Mouse (Mus musculus): Measurements from ENCODE around the gene Gm49354. TPM values are rescaled to one million over a fixed set of nuclear protein-coding genes. Genes with fewer than 3 reads are reported as not detected.
A peak's percentile ranks its signal among the peaks of the same experiment; 100 is the strongest.

Gene Gm49354
- total and polyA plus RNA-seq, 3 experiments = not detected

- intact Hi-C loops (cut with DNase I) = loop anchor here (2.0 kb wide), 1 partner anchor 52 kb away; the partner anchor contains the start of gene Tut7
- Histone ChIP-seq H3K27me3 (ENCODE audit: control insufficient read depth, insufficient read depth, low read length) (no peaks in the 10 kb centered on the region), H3K9ac (ENCODE audit: low read depth, low read length) (no peak overlapping the region), H3K36me3 (ENCODE audit: control insufficient read depth, insufficient read depth, low read length) (peaks cover 26% of the 10 kb centered on the region), H3K27ac (peak overlapping the region; percentile 100), H3K4me1 (ENCODE audit: control insufficient read depth, insufficient read depth, low read length) (peaks cover 22% of the 10 kb centered on the region), H3K79me2 (replicated peaks; ENCODE audit: control insufficient read depth, insufficient read depth, low read length) (peaks cover 8% of the 10 kb centered on the region), H3K4me3 (peak overlapping the region; percentile 69; the same call in 1 of the 2 replicates)
- TF ChIP-seq EP300 (IDR thresholded peaks at IDR 0.05; ENCODE audit: insufficient read depth, low read depth, low read length) = peak; percentile 92
- TF ChIP-seq POLR2A (IDR thresholded peaks at IDR 0.05; ENCODE audit: insufficient read depth, low read depth, low read length) = peak; percentile 52
- TF ChIP-seq CTCF (IDR thresholded peaks at IDR 0.05) = no peak
- peak; percentile 77 to 87 for DNase-seq
- WGBS = 0% methylated on average over 9 of the region's 9 CpGs
Observed at GRCm38 (mm10) chr13:59771257-59771656, 10.8 kb downstream of the Gm49354 start.

- Histone ChIP-seq H3K79me2 (replicated peaks; ENCODE audit: control insufficient read depth, insufficient read depth, low read length) (peaks cover 8% of the 10 kb centered on the region), H3K4me3 (peak overlapping the region; percentile 69), H3K9ac (ENCODE audit: low read depth, low read length) (peak overlapping the region; percentile 5; the same call in 1 of the 2 replicates), H3K27ac (peak overlapping the region; percentile 100), H3K27me3 (ENCODE audit: control insufficient read depth, insufficient read depth, low read length) (no peaks in the 10 kb centered on the region), H3K4me1 (ENCODE audit: control insufficient read depth, insufficient read depth, low read length) (peaks cover 24% of the 10 kb centered on the region), H3K36me3 (ENCODE audit: control insufficient read depth, insufficient read depth, low read length) (peaks cover 27% of the 10 kb centered on the region)
- DNase-seq = peak in 1 of 2 experiments; percentile 25
- 4% methylated on average over 9 of the region's 9 CpGs for WGBS
- intact Hi-C loops (cut with DNase I) = loop anchor here (2.0 kb wide), 1 partner anchor 52 kb away; the partner anchor contains the start of gene Tut7
- TF ChIP-seq POLR2A (IDR thresholded peaks at IDR 0.05; ENCODE audit: insufficient read depth, low read depth, low read length) (no peak), EP300 (IDR thresholded peaks at IDR 0.05; ENCODE audit: insufficient read depth, low read depth, low read length) (no peak), CTCF (IDR thresholded peaks at IDR 0.05) (no peak)
Observed at GRCm38 (mm10) chr13:59770847-59771246, 11.2 kb downstream of the Gm49354 start.

DNA sequence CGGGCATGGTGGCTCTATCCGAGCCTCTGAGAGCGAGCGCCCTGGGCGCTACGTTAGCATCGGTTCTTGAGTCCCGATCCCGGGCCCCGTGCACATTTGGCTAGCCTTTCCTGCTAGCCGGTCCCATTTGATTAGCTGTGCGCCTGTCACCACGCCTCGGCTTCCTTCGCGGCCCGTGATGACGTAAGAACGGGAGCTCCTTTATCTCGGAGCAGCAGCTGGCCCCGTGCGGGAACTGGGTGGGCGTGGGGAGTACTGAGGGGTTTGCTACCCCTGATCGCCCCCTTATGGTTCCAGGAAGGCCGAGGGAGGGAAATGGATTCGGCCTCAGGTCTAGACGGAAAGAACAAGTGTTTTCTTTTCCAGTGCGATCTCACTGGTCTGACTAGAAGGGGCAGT lies 11.9 kb downstream of the Gm49354 start:
- peak overlapping the region; percentile 69 for H3K4me3 ChIP-seq
- under 1% methylated on average over 28 of the region's 28 CpGs for WGBS

DNA sequence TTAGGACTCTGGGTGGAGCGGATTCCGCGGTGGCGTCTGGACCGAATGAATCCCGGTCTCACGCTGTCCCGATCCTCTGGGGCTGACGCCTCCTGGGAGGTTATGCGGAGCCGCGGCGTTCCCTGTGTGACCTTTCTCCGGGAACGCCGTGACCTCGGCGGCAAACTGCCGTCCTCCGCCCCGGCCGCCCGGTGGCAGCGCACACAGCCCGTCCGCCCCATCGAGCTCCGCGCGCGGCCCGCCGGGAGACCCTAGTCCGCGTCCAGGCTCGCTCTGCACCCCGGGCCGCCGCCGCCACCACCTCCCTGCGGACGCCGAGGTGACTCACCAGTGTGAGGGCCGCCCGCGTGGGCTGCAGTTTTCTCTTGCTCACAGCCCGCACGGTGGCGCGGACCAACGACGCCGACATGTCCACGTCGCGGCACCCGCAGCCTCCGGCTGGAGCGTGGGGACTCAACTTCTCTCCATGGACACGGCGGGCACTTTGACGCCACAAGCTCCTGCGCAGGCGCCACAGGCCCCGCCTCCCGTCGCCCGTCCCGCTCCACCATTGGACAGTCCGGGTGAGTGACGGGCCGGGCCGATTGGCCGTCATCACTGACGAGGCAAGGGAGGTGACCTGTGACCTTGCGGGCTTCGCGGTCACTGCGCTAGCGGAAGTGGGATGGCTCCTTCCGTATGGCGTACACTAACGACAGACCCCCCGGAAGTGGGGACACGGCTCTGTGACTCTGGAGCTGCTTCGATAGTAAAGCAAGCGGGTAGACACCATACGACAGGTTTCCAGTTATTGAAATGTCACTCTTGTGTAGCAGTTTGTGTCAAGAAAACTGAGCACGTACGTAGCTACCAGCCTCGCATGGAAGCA lies 12.5 kb downstream of the Gm49354 start, which contains the start of gene Isca1:
Gene Isca1, minus strand, starts transcription at position 515 of the 868 bp plus-strand sequence.
- Histone ChIP-seq H3K79me2 (replicated peaks; ENCODE audit: control insufficient read depth, insufficient read depth, low read length) (peaks cover 8% of the 10 kb centered on the region), H3K9ac (ENCODE audit: low read depth, low read length) (peak within 1 kb of the TSS; percentile 89), H3K27ac (peak within 1 kb of the TSS; percentile 100), H3K4me3 (peak within 1 kb of the TSS; percentile 69), H3K4me1 (ENCODE audit: control insufficient read depth, insufficient read depth, low read length) (peaks cover 23% of the 10 kb centered on the region), H3K36me3 (ENCODE audit: control insufficient read depth, insufficient read depth, low read length) (peaks cover 24% of the 10 kb centered on the region), H3K27me3 (ENCODE audit: control insufficient read depth, insufficient read depth, low read length) (no peaks in the 10 kb centered on the region)
- intact Hi-C loops (cut with DNase I) = loop anchor here (2.0 kb wide), 1 partner anchor 53 kb away; the partner anchor contains the start of gene Tut7
- WGBS = under 1% methylated on average over 91 of the region's 91 CpGs
- DNase-seq = peak; percentile 99 to 100
- TF ChIP-seq EP300 (IDR thresholded peaks at IDR 0.05; ENCODE audit: insufficient read depth, low read depth, low read length) (peak; percentile 81; the same call in 1 of the 2 replicates), CTCF (IDR thresholded peaks at IDR 0.05) (peak; percentile 37), POLR2A (IDR thresholded peaks at IDR 0.05; ENCODE audit: insufficient read depth, low read depth, low read length) (peak; percentile 83)

More for the DNA sequence above, 11.9 kb downstream of the Gm49354 start:
- H3K4me1 ChIP-seq (ENCODE audit: control insufficient read depth, insufficient read depth, low read length) = peaks cover 24% of the 10 kb centered on the region
- peak overlapping the region; percentile 70 for H3K9ac ChIP-seq (ENCODE audit: low read depth, low read length)
- H3K27me3 ChIP-seq (ENCODE audit: control insufficient read depth, insufficient read depth, low read length) = no peaks in the 10 kb centered on the region
- peak; percentile 86 to 89 for DNase-seq
- H3K27ac ChIP-seq = peak overlapping the region; percentile 100
- peaks cover 24% of the 10 kb centered on the region for H3K36me3 ChIP-seq (ENCODE audit: control insufficient read depth, insufficient read depth, low read length)
- intact Hi-C loops (cut with DNase I) = loop anchor here (2.0 kb wide), 1 partner anchor 53 kb away; the partner anchor contains the start of gene Tut7
- peaks cover 8% of the 10 kb centered on the region for H3K79me2 ChIP-seq (replicated peaks; ENCODE audit: control insufficient read depth, insufficient read depth, low read length)
- TF ChIP-seq EP300 (IDR thresholded peaks at IDR 0.05; ENCODE audit: insufficient read depth, low read depth, low read length) (no peak), CTCF (IDR thresholded peaks at IDR 0.05) (peak; percentile 49)

GRCm38 (mm10) chr13:59768531-59768930 lies 13.5 kb downstream of the Gm49354 start:
- 8% methylated on average over 13 of the region's 13 CpGs for WGBS
- DNase-seq = peak in 1 of 2 experiments; percentile 14
- Histone ChIP-seq H3K4me1 (ENCODE audit: control insufficient read depth, insufficient read depth, low read length) (peaks cover 27% of the 10 kb centered on the region), H3K79me2 (replicated peaks; ENCODE audit: control insufficient read depth, insufficient read depth, low read length) (peaks cover 14% of the 10 kb centered on the region), H3K27me3 (ENCODE audit: control insufficient read depth, insufficient read depth, low read length) (no peaks in the 10 kb centered on the region), H3K27ac (peak overlapping the region; percentile 100), H3K9ac (ENCODE audit: low read depth, low read length) (peak overlapping the region; percentile 89), H3K36me3 (ENCODE audit: control insufficient read depth, insufficient read depth, low read length) (peaks cover 28% of the 10 kb centered on the region), H3K4me3 (peak overlapping the region; percentile 69)
- intact Hi-C loops (cut with DNase I) = no loop called here
- no peak for TF ChIP-seq POLR2A (IDR thresholded peaks at IDR 0.05; ENCODE audit: insufficient read depth, low read depth, low read length)
- no peak for TF ChIP-seq EP300 (IDR thresholded peaks at IDR 0.05; ENCODE audit: insufficient read depth, low read depth, low read length)
- no peak for TF ChIP-seq CTCF (IDR thresholded peaks at IDR 0.05)

Data from heart, adult 2 months (tissue).